Mouse (Mus musculus) forebrain, embryonic 12.5 days (tissue): ENCODE measurements around the gene Morn3. TPM values are rescaled to one million over a fixed set of nuclear protein-coding genes. Genes with fewer than 3 reads are reported as not detected.

Experiments used
- ATAC-seq: fragments of 200-750 bp; cut with Nextera tagmentation; 2 replicates; pipeline ENCODE4 v1.8.0; 2017; ENCODE audit warnings: moderate TSS enrichment; ENCODE audit not compliant: low FRiP score
- H3K27ac ChIP-seq: fragments of 300-500 bp; sonication (generic); 2 replicates; pipeline ENCODE4 v1.5.1; 2016; ENCODE audit warnings: mild to moderate bottlenecking
- H3K27me3 ChIP-seq: fragments of 300-500 bp; sonication (generic); 2 replicates; pipeline ENCODE4 v1.6.1; 2016; ENCODE audit warnings: mild to moderate bottlenecking
- H3K36me3 ChIP-seq: fragments of 300-500 bp; sonication (generic); replicated peaks from 2 replicates; pipeline ENCODE4 v1.6.1; 2016; ENCODE audit warnings: mild to moderate bottlenecking
- H3K4me1 ChIP-seq: fragments of 300-500 bp; sonication (generic); 2 replicates; pipeline ENCODE4 v1.6.1; 2016
- H3K4me2 ChIP-seq: fragments of 300-500 bp; sonication (generic); 2 replicates; pipeline ENCODE4 v1.6.1; 2016; ENCODE audit warnings: mild to moderate bottlenecking, moderate library complexity
- H3K4me3 ChIP-seq: fragments of 300-500 bp; sonication (generic); replicated peaks from 2 replicates; pipeline ENCODE4 v1.5.1; 2016; ENCODE audit warnings: mild to moderate bottlenecking
- H3K9ac ChIP-seq: fragments of 300-500 bp; sonication (generic); 2 replicates; pipeline ENCODE4 v1.6.1; 2016; ENCODE audit warnings: mild to moderate bottlenecking
- H3K9me3 ChIP-seq: fragments of 300-500 bp; sonication (generic); 2 replicates; pipeline ENCODE4 v1.6.1; 2016
- WGBS: fragments of 180-500 bp; shearing (Covaris S2); methylation state at CpG from one replicate; pipeline ENCODE4 v1.1.7; 2016; 5-methylcytosine and 5-hydroxymethylcytosine counted together
- polyA plus RNA-seq: library from polyadenylated mRNA; unstranded; fragments of >200 nt; fragmentation: Nextera tagmentation; extraction: Ambion mirVana; gene quantifications from 2 replicates; pipeline ENCODE4 v1.2.1, GENCODE M21; 2016

Morn3 gene
- polyA plus RNA-seq, 1 experiment from 2014 or later, result 0.50 TPM

- H3K4me2 ChIP-seq, result peak overlapping the region; percentile 49
- ATAC-seq, result no peak
- H3K4me1 ChIP-seq, result 0 out of 2 replicates have a peak, but pooled peaks cover 2% of the 10 kb centered on the region
- H3K27me3 ChIP-seq, result no peaks in the 10 kb centered on the region
- H3K9ac ChIP-seq, result peak overlapping the region; percentile 1; the same call in 1 of the 2 replicates
- H3K9me3 ChIP-seq, result no peaks in the 10 kb centered on the region
- peak overlapping the region; percentile 31 for H3K4me3 ChIP-seq
- 48% methylated on average over 16 of the region's 16 CpGs for WGBS
- H3K27ac ChIP-seq, result 0 out of 2 replicates have a peak overlapping the region, but pooled peaks have one; percentile 43
- no peaks in the 10 kb centered on the region for H3K36me3 ChIP-seq
These were observed 11.7 kb upstream of the Morn3 start for GRCm38 (mm10) chr5:123058251-123059102.

GRCm38 (mm10) chr5:123057366-123058250 lies 10.8 kb upstream of the Morn3 start:
- H3K4me1 ChIP-seq, result 0 out of 2 replicates have a peak, but pooled peaks cover 2% of the 10 kb centered on the region
- H3K4me2 ChIP-seq, result peak overlapping the region; percentile 49
- H3K27ac ChIP-seq, result 0 out of 2 replicates have a peak overlapping the region, but pooled peaks have one; percentile 43
- H3K9me3 ChIP-seq, result no peaks in the 10 kb centered on the region
- H3K36me3 ChIP-seq, result no peaks in the 10 kb centered on the region
- H3K4me3 ChIP-seq, result peak overlapping the region; percentile 31
- no peaks in the 10 kb centered on the region for H3K27me3 ChIP-seq
- H3K9ac ChIP-seq, result peak overlapping the region; percentile 1; the same call in 1 of the 2 replicates
- peak; percentile 97 for ATAC-seq
- 7% methylated on average over 48 of the region's 48 CpGs for WGBS

GRCm38 (mm10) chr5:123051736-123052135 lies 4.9 kb upstream of the Morn3 start:
- 80% methylated on average over 5 of the region's 5 CpGs for WGBS
- no peak overlapping the region for H3K4me3 ChIP-seq
- no peak overlapping the region for H3K27ac ChIP-seq
- no peaks in the 10 kb centered on the region for H3K9me3 ChIP-seq
- H3K27me3 ChIP-seq, result no peaks in the 10 kb centered on the region
- peaks cover 9% of the 10 kb centered on the region for H3K4me1 ChIP-seq
- ATAC-seq, result no peak
- no peak overlapping the region for H3K4me2 ChIP-seq
- no peak overlapping the region for H3K9ac ChIP-seq
- H3K36me3 ChIP-seq, result no peaks in the 10 kb centered on the region

- WGBS, result 92% methylated on average over 9 of the region's 9 CpGs
- H3K4me3 ChIP-seq, result no peak overlapping the region
These were observed 4.1 kb upstream of the Morn3 start for GRCm38 (mm10) chr5:123050918-123051317.

GRCm38 (mm10) chr5:123049271-123049670 lies 2.5 kb upstream of the Morn3 start:
- 3% methylated on average over 12 of the region's 12 CpGs for WGBS
- peak; percentile 39; the same call in 1 of the 2 replicates for ATAC-seq
- no peaks in the 10 kb centered on the region for H3K9me3 ChIP-seq
- H3K36me3 ChIP-seq, result no peaks in the 10 kb centered on the region
- H3K4me2 ChIP-seq, result peak overlapping the region; percentile 50
- no peaks in the 10 kb centered on the region for H3K27me3 ChIP-seq
- peaks cover 9% of the 10 kb centered on the region for H3K4me1 ChIP-seq
- H3K4me3 ChIP-seq, result peak overlapping the region; percentile 14
- H3K27ac ChIP-seq, result peak overlapping the region; percentile 47; the same call in 1 of the 2 replicates
- H3K9ac ChIP-seq, result peak overlapping the region; percentile 47

More at GRCm38 (mm10) chr5:123050918-123051317, 4.1 kb upstream of the Morn3 start:
- Histone ChIP-seq H3K36me3 (no peaks in the 10 kb centered on the region), H3K27ac (no peak overlapping the region), H3K9ac (no peak overlapping the region), H3K4me2 (no peak overlapping the region), H3K4me1 (peaks cover 9% of the 10 kb centered on the region), H3K27me3 (no peaks in the 10 kb centered on the region), H3K9me3 (no peaks in the 10 kb centered on the region)
- ATAC-seq, result no peak

- no peak overlapping the region for H3K4me2 ChIP-seq
- no peak overlapping the region for H3K4me3 ChIP-seq
- ATAC-seq, result no peak
- H3K27me3 ChIP-seq, result no peaks in the 10 kb centered on the region
- no peaks in the 10 kb centered on the region for H3K9me3 ChIP-seq
- no peaks in the 10 kb centered on the region for H3K36me3 ChIP-seq
- H3K27ac ChIP-seq, result no peak overlapping the region
- 40% methylated on average over 9 of the region's 9 CpGs for WGBS
- no peak overlapping the region for H3K9ac ChIP-seq
- H3K4me1 ChIP-seq, result peaks cover 9% of the 10 kb centered on the region
These were observed 1.1 kb downstream of the Morn3 start for GRCm38 (mm10) chr5:123045561-123046295.

GRCm38 (mm10) chr5:123043856-123044255 lies 3.0 kb downstream of the Morn3 start:
- H3K9ac ChIP-seq, result no peak overlapping the region
- no peak overlapping the region for H3K4me3 ChIP-seq
- peaks cover 9% of the 10 kb centered on the region for H3K4me1 ChIP-seq
- H3K27me3 ChIP-seq, result no peaks in the 10 kb centered on the region
- H3K9me3 ChIP-seq, result no peaks in the 10 kb centered on the region
- H3K27ac ChIP-seq, result no peak overlapping the region
- H3K4me2 ChIP-seq, result no peak overlapping the region
- 19% methylated on average over 7 of the region's 7 CpGs for WGBS
- no peaks in the 10 kb centered on the region for H3K36me3 ChIP-seq
- no peak for ATAC-seq

- ATAC-seq, result no peak
- 60% methylated on average over 7 of the region's 7 CpGs for WGBS
- H3K4me1 ChIP-seq, result peaks cover 10% of the 10 kb centered on the region
- H3K9me3 ChIP-seq, result no peaks in the 10 kb centered on the region
- H3K27me3 ChIP-seq, result no peaks in the 10 kb centered on the region
- no peaks in the 10 kb centered on the region for H3K36me3 ChIP-seq
- no peak overlapping the region for H3K4me3 ChIP-seq
- no peak overlapping the region for H3K4me2 ChIP-seq
- H3K27ac ChIP-seq, result no peak overlapping the region
- H3K9ac ChIP-seq, result no peak overlapping the region; the same call in 1 of the 2 replicates
These were observed 6.0 kb downstream of the Morn3 start for GRCm38 (mm10) chr5:123040796-123041195.

- peaks cover 10% of the 10 kb centered on the region for H3K4me1 ChIP-seq
- peak overlapping the region; percentile 54 for H3K4me2 ChIP-seq
- no peaks in the 10 kb centered on the region for H3K36me3 ChIP-seq
- H3K27ac ChIP-seq, result no peak overlapping the region
- H3K9me3 ChIP-seq, result no peaks in the 10 kb centered on the region
- peak overlapping the region; percentile 26 for H3K4me3 ChIP-seq
- WGBS, result 4% methylated on average over 25 of the region's 25 CpGs
- no peak for ATAC-seq
- H3K27me3 ChIP-seq, result no peaks in the 10 kb centered on the region
- no peak overlapping the region for H3K9ac ChIP-seq
These were observed 7.6 kb downstream of the Morn3 start for GRCm38 (mm10) chr5:123039120-123039752.

- Histone ChIP-seq H3K9me3 (no peaks in the 10 kb centered on the region), H3K4me1 (peaks cover 10% of the 10 kb centered on the region), H3K27me3 (no peaks in the 10 kb centered on the region), H3K4me2 (no peak overlapping the region), H3K36me3 (no peaks in the 10 kb centered on the region), H3K9ac (no peak overlapping the region), H3K27ac (no peak overlapping the region), H3K4me3 (no peak overlapping the region)
- WGBS, result 92% methylated on average over 5 of the region's 5 CpGs
- no peak for ATAC-seq
These were observed 8.7 kb downstream of the Morn3 start for GRCm38 (mm10) chr5:123038115-123038514.

GRCm38 (mm10) chr5:123035564-123035963 lies 11.3 kb downstream of the Morn3 start:
- no peak overlapping the region for H3K9ac ChIP-seq
- H3K4me1 ChIP-seq, result peaks cover 10% of the 10 kb centered on the region
- no peaks in the 10 kb centered on the region for H3K27me3 ChIP-seq
- WGBS, result 48% methylated on average over 6 of the region's 6 CpGs
- no peak for ATAC-seq
- no peak overlapping the region for H3K4me2 ChIP-seq
- H3K36me3 ChIP-seq, result peaks cover 7% of the 10 kb centered on the region; the same call in 1 of the 2 replicates
- no peaks in the 10 kb centered on the region for H3K9me3 ChIP-seq
- H3K4me3 ChIP-seq, result no peak overlapping the region
- no peak overlapping the region for H3K27ac ChIP-seq
